Mouse (Mus musculus) adipocyte (in vitro differentiated cells): ENCODE results near the gene Slc2a5.
A peak's percentile ranks its signal among the peaks of the same experiment; 100 is the strongest.

Experiments
- DNase-seq: peaks from one replicate; pipeline ENCODE4 v3.0.0-alpha.2; 2016; ENCODE audit warnings: low spot score

Slc2a5 gene

GRCm38 (mm10) chr4:150119055-150119454 is at the start of gene Slc2a5:
Gene Slc2a5 (plus strand): TSS chr4:150119283.
- DNase-seq = no peak

GRCm38 (mm10) chr4:150070136-150070535 is 48.9 kb upstream of the Slc2a5 start:
- DNase-seq = no peak

GRCm38 (mm10) chr4:150072416-150073101 is 46.5 kb upstream of the Slc2a5 start:
- DNase-seq = no peak

- DNase-seq = peak; percentile 48
These were observed 46.0 kb upstream of the Slc2a5 start for GRCm38 (mm10) chr4:150073102-150073473.

GRCm38 (mm10) chr4:150075350-150075749 is 43.7 kb upstream of the Slc2a5 start:
- DNase-seq = no peak

GRCm38 (mm10) chr4:150076147-150076546 is 42.9 kb upstream of the Slc2a5 start:
- no peak for DNase-seq

GRCm38 (mm10) chr4:150078646-150079045 is 40.4 kb upstream of the Slc2a5 start:
- DNase-seq = no peak

GRCm38 (mm10) chr4:150079244-150079643 is 39.8 kb upstream of the Slc2a5 start:
- DNase-seq = no peak

- DNase-seq = peak; percentile 20
These were observed 38.6 kb upstream of the Slc2a5 start for GRCm38 (mm10) chr4:150080330-150080967.

GRCm38 (mm10) chr4:150085366-150085765 is 33.7 kb upstream of the Slc2a5 start:
- DNase-seq = no peak

GRCm38 (mm10) chr4:150086841-150087160 is 32.3 kb upstream of the Slc2a5 start:
- no peak for DNase-seq

GRCm38 (mm10) chr4:150087161-150087889 is 31.8 kb upstream of the Slc2a5 start, which contains the start of gene Gpr157:
Gene Gpr157 (plus strand): TSS chr4:150087365.
- peak; percentile 77 for DNase-seq

GRCm38 (mm10) chr4:150087890-150088530 is 31.1 kb upstream of the Slc2a5 start:
- DNase-seq = no peak

GRCm38 (mm10) chr4:150089121-150089520 is 30.0 kb upstream of the Slc2a5 start:
- peak; percentile 7 for DNase-seq

- DNase-seq = no peak
These were observed 27.0 kb upstream of the Slc2a5 start for GRCm38 (mm10) chr4:150091887-150092582.

- no peak for DNase-seq
These were observed 26.5 kb upstream of the Slc2a5 start for GRCm38 (mm10) chr4:150092583-150092902.

GRCm38 (mm10) chr4:150093560-150094462 is 25.3 kb upstream of the Slc2a5 start:
- DNase-seq = no peak

- DNase-seq = no peak
These were observed 24.7 kb upstream of the Slc2a5 start for GRCm38 (mm10) chr4:150094463-150094789.

GRCm38 (mm10) chr4:150096309-150096708 is 22.8 kb upstream of the Slc2a5 start:
- no peak for DNase-seq

GRCm38 (mm10) chr4:150097847-150098246 is 21.2 kb upstream of the Slc2a5 start:
- DNase-seq = no peak

GRCm38 (mm10) chr4:150098880-150099279 is 20.2 kb upstream of the Slc2a5 start:
- peak; percentile 76 for DNase-seq
